Mouse (Mus musculus) urinary bladder, postnatal 36 days (tissue): ENCODE results near the gene Myl3.

Experiments used
- DNase-seq, 2 experiments: peaks; one replicate each; pipeline ENCODE4 v3.0.0; 2022; ENCODE audit warnings: low spot score in 2 of 2, mixed read lengths in 1 of 2

The Myl3 gene

DNA sequence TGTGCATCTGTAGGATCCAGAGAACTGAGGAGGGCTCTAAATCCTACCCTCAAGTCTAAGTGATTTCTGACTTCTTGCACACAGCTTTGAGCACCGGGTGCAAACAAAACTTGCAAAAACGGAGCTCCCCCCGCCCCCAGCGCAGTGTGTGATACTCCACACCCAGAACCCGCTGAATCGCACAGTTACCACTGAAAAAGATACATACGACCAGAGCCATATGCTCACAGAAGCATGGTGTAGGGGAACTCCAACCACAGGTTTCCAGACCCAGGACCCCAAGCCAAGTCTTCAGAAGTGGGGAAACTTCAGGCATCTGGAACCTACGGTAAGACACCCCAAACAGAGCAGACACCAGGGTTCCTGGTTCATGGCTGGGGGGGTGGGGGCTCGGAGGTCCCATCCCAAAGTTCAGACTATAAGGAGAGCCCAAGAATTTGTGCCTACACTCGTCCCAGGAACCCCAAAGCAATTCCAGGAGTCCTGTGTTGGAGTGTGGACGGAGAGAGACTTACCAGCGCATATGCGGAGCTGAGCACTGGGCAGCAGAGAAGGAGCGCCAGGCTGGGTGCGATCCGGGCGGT is at the start of gene Myl3:
Gene Myl3 (plus strand): TSS at position 151 of the 584 bp plus-strand sequence.
- DNase-seq: no peak

DNA sequence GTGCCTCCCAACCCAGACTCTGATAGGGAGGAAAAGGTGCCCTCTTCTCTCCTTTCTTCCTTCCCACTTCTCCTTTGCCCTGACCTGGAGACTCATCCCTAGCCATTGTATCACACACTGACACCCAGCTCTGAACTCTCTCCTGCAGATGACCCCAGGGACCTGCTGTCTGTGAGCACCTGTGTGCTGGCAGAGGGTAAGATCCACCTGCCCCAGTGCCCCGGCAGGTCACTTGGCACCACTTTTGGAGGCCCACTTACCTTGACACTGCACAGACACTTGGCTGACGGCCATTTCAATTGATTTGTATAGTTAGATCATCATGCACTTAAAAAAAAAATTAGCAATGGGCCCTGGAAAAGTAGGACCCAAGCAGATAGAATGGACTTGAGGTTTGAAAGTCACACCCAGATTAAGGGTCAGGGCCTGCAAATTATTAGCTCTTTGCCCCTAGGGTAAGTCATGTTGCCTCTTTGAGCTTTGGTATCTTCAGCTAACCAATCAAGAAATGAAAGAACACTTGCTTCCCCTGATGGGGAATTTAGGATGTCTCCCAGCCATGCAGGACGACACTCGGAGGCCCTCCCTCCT is 46.4 kb upstream of the Myl3 start:
- DNase-seq: no peak

DNA sequence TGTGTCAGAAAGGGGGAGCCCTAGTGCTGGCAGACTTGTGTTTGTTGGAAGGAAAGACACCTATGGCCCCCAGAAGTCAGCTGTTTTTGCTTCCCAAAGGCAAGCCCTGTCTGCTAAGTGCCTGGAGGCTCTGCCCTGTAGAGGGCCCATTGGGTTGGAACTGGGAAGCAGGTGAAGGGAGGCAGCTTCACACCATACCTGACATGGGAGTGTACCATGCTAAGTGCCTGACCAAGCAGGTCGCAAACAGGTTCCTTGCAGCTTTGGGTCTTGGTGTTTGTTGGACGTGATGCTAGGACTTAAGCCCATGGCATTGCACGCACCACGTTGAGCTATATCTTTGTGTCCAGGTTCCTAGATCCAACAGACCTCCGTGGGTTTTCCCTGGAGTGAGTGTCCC is 45.2 kb upstream of the Myl3 start:
- no peak for DNase-seq

DNA sequence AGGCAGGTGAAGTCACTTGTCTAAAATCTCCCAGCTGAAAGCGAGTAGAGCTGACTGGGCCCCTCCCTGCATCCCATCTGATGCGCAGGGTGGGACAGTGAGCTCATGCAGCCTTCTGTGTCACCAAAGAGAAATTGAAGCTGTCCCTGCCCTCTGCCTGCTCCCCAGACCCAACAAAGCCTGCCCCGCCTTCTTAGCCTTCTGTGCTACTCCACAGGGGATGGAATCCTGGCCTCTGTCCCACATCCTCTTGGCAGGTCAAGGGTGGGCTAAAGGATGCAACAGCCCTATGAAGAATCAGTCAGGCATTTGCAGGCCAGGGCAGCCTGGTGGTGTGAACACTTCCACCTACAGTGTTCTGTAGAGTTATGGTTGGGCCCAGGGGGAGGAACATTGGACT is 44.2 kb upstream of the Myl3 start:
- DNase-seq: no peak

DNA sequence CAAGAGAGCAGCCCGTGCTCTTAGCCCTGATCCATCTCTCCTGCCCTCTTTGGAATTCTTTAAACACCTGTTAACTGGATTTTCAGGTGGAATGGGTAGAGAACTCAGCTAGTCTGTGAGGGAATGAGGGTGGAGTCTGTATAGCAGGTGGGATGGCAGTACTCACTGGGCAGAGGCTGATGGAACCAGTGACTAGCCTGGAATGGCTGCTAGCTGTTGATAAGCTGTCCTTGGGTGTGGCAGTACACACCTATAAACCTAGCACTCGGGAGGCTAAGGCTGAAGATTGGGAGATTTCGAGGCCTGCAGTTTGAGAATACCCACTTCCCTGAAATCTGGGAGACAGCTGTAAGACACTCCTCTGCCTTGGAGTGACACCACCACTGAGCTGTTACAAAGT is 42.1 kb upstream of the Myl3 start:
- no peak for DNase-seq

DNA sequence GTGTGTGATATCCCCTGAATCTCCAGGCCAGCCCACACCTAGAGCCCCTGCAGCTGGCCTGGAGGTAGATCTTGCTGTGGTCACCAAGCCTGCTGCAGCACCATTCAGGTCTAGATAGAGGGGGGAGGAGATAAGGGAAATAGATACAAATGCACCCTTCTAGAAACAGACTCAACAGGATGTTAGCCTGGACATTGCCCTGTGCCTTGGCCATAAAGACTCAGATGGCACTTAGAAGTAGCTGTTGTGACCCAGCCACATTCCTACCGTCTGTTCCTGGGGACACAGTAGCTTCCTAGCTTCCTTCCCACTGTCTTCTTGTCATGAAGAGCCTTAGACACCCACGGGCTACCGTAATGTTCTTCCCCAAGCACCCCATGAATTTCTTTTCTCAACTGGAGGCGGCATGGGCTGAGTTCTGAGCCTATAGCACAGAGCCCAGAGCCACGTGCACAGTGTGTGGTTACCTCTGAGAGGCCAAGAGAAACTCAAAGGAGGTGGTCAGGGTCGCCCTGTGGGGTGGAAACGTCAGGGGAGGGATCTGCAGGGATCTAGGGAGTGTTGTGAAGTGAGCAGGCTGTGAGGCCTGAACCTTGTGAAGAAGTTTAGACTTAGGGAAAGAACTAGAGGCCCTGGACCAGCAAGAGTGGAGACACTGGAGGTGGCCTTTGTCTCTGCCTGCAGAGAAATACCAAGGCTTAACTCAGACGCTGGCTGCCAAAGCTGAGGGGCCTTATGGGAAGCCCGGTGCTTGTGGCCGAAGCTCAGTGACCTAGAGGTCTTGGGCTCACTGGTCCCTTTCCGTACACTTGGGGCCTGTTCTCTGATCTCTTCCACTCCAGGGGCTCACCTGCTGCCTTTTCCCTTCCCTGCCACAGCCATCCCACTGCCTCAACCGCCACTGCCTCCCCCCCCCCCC is 40.3 kb upstream of the Myl3 start:
- no peak for DNase-seq

DNA sequence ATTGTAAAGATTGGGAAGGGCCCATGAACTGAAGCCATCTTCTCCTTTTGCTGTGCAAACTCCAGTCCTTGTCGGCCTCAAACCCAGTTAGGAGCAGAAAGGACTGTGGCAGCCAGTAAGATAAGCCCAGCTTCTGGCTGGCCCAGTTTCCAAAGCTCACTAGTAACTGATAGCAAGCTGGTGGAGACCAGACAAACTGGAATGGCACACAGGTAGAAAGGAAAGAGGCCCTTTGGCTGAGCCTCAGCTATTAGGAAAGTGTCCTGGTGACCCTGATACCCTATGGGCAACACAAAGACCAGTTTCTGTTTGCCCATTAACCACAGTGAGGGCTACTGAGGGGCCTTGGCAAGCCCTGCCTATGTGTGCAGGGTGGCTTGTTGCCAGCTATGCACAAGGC is 38.8 kb upstream of the Myl3 start:
- DNase-seq: no peak

DNA sequence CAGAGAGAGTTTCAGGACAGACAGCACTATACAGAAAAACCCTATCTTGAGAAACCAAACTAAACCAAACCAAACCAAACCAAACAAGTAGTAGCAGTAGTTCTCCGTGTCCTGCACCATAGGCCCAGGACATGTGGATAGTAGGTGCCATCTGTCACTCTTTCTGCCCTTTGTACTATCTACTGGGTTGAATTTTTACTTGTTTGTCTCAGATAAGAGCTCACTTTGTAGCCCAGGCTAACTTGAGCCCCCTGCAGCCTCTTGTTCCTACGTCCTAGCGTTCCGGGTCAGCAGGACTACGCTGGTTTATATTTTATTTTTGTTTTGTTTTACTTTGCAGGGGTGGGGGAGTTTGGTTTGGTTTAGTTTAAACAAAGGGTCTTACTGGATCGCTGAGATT is 37.7 kb upstream of the Myl3 start:
- no peak for DNase-seq

DNA sequence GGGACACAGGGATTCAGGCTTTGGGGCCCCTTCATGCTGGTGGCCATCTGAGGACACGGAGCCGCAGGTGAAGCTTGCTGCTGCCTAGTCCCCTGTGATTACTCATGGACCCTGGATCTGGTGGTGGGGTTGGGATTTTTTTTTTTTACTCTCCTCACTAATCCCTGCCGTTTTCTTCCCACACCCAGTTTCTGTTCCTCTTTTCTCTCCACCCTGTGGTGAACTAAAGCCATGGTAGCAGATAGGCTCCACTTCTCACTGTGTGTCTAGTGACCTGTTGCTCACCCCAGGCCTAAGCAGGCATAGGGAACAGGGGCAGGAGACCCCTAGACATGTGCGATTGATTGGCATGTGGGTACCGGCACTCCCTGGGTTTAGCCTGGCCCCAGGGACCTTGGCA is 34.9 kb upstream of the Myl3 start:
- DNase-seq: no peak

DNA sequence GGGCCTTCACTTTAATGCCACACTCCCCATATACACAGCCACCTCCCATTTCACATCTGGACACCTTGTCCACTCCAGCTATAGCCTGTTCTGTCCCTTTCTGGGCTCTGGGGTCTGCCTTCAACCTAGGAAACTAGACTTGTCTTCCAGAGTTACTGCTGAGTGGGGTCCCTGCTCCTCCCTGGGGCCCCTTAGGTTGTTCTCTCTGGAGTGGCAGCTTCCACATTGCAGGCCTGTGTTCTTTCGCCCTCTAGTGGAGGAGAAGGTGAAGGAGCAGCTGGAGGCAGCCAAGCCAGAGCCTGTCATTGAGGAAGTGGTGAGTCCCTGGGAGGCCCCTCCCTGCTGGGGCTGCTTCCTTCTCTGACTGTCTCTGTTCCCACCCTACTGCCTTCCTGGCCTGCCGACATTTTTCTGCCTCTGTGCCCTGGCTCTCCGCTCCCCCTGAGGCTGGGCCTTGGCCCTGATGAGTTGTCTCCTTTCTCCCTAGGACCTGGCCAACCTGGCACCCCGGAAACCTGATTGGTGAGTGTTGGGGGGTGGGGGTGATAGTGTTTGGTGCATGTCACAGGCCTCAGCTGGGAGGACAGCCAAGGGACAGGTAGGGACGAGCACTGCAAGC is 31.9 kb upstream of the Myl3 start:
- peak; percentile 86 for DNase-seq

DNA sequence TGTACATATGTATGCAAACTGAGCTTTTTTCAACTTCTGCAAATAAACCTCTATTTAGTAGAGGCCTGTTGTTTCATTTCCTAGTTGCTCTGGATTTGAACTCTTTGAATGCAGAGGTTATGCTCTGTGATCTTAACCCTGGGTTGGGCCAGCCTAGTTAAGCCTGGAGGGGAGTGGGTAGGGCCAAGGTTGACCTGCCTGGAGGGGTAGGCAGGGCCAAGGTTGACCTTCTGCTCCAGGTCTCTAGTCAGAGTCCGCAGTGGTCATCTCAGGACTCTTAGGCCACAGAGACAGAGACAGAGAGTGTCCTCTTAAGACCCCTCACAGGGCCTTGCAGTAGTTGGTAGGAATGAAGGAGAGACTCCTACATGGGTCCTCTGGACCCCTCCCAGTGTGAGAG is 30.1 kb upstream of the Myl3 start:
- no peak for DNase-seq

DNA sequence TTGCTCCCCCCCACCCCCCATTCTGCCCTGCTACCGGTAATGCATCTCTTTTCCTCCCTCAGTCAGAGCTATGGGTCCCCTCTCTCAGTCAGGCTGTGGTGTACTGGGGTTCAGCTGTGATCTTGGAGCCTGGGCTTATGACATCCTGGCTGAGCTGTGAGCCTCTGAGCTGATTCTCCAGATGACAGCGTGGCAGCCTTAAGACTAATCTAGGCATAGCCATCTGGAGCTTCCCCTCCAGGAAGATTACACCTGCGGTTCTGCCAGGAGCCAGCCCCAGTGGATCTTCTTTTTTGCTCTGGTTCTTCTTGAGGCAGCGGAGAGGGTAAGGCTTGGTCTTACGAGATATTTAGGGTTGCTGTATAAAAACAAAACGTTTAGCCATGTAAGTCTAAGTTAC is 29.7 kb upstream of the Myl3 start:
- DNase-seq: no peak

DNA sequence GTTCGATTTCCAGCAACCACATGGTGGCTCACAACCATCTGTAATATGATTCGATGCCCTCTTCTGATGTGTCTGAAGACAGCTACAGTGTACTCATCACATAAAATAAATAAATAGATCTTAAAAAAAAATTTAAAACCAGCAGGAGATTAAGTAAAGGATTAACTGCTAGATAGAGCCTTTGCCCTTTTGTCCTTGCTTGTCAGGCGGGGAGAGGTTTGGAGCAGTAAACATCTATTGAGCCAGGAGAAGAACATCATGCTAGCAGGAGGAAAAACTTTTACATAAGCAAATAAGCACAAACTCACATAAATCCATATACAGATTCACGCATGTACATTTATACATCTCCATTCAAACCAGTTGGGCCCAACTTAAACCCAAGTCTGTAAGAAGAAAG is 29.1 kb upstream of the Myl3 start:
- DNase-seq: no peak

DNA sequence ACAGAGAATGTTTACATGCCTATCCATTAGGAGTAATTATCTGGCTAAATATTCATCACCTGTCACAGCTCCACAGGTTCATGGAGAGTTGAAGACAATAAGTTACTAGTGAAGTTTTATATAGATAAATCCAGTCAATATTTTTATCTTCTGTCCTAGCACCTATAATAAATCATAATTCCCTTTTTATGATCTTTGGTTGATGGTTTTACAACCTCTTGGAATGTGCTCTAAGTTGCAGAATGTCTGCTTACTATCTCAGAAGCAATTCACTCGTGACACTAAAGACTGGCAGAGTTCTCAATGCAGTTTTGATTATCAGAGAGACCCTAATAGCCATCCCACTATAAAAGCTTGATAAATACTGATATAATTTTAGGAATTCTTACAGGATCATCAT is 28.3 kb upstream of the Myl3 start:
- DNase-seq: no peak

DNA sequence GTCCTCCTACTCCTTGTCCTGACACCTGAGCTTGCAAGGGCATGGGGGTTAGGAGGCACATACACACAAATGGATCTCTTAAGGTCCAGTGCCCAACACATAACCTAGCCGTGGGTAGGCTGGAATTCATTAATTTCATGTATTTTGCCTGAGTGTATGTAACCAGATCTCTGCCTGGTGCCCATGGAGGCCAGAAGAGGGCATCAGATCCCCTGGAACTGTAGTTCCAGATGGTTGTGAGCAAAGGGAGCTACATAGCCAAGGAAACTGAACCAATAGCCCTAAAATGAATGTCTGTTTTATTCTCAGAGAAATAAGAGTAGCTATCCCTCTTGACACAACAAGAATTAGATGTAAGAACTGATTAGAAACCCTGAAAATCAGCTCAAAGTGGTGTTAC is 26.2 kb upstream of the Myl3 start:
- no peak for DNase-seq

DNA sequence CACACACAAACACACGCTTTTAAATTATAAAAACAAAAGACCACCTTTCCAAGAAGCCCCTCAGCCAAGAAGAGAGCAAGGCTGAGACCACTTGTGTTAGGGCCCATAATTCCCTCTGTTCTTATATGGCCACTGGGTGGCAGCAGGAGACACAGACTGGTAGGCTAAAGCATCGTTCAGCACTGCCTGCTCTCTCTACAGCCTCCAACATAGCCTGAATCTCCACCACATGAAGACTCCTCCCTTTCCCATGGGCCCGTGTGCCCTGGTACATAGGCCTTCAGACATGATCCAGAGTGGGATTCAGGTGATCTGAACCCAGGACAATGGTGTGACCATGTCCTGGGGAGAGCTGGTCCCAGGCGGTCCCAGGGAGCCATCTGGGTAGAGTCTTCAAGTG is 24.9 kb upstream of the Myl3 start:
- DNase-seq: peak; percentile 49 to 53

DNA sequence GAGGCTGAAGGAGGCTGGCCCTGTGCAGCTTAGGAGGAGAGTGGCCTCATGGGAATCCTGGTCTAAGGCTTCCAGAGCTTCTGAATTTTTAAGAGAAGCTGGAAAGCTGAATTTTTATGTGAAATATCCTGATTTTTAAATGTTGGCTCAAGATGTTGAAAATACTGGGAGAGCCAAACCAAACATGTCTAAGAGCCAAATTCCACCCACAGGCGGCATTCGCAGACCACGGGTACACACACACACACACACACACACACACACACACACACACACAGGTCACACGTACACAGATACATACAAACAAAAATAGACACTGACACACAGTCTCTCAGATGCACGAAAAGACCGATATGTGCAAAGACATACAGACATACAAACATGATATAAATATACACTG is 23.6 kb upstream of the Myl3 start:
- DNase-seq: no peak

DNA sequence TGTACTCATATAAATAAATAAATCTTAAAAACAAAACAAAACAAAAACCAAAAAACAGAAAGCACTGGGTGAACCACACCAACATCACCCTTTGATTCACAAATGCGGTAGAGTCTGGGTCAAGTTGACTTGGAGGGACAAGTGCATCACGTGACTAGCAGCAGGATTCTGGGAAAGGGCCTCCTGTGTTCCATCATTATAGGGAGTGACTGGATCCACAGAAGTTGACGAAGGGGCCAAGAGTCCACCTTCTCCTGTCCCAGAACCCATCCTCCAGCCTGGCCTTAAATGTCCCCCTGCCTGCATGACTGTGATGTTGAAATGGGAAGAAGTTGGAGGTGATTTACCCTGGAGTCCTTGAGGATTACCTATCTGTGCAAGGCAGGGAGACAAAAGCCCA is 22.9 kb upstream of the Myl3 start:
- DNase-seq: no peak

DNA sequence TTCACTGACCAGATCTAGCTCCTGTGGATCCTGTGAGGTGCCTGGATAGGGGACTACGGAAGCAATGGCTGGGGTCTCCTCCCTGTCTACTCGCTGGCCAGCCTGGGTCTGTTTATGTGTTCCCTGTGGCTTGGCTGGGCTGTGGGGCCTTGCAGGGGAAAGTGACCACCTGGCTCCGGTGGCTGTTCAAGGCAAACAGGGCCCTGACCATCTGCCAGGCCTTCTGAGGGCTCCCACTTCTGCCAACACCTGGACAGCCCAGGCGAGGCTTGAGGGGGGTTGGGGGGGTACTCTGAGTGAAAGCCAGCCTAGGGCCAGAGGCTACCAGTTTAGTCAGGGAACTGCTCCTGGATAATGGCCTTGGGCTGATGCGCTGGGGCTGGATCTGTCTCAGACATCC is 21.7 kb upstream of the Myl3 start:
- DNase-seq: no peak

DNA sequence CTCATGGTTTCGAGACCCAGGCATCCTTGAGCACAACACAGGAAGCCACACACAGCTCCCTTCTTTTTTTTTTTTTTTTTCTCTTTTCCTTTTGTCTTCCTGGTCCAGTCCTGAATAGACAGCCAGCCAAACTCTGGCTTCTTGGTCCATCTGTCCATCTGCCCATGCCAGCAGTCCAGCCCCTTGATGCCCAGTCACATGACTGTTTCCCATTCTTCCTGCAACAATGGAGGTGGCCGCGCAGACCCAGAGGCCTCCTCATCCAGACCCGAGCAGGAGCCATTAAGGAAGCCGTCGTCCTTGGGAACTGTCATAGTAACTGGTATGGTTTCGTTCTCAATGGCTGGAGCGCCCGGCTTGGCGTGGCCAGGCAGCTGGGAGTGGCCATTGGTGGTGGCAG is 19.6 kb upstream of the Myl3 start:
- DNase-seq: no peak

DNA sequence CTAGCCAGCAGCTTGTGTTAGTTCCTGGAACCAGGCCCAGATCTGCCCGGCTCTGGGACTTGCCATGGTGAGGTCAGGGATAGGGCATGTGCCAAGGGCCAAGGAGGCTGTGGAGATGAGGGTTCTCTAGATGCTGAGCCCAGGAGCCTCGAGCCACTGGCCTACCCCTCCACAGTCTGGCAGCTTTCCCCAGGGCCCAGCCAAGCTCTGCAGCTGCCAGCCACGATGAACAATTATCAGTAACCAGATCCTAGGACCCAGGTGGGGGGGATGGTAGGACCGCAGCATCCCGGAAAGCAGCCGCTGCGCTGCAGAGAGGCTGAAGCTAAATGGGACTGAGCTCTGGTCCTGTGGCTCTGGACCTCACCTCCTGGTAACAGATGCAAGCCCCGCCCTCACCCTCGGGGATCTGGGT is 15.9 kb upstream of the Myl3 start:
- DNase-seq: no peak

DNA sequence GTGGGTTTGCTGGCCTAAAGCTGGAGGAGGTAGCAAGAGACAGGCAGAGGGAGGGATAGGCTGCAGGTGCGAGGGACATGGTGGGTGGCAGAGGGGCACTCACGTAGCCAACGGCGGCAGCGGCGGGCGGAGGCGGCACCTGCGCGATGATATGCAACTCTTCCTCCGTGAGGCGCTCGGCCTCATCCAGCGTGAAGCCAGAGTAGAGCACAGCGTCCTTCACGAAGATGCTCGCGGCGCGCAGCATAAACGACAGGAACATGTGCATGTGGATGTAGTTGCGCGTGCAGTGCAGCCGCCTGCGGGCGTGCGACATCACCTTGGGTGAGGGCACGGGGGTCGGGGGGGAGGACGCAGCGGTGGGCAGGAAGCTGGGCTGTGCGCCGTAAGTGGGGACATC is 14.8 kb upstream of the Myl3 start:
- no peak for DNase-seq

DNA sequence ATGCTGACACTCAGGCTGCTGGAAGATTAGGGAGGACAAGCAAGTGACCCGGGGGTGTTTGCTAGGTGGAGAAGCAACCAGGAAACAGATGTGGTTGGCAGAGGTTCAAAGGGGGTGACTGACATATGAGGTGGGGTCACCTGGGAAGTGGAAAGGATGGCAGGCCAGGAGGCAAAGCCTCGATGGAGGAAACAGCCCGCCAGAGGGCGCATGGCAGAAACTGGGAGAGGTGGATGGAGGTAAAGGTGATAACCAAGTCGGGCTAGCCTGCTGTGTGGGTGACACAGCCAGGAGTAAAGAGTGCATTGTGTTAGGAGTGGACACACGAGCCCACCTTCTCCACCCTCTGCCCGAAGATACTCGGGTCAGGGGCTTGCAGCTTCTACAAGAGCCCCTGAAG is 11.8 kb upstream of the Myl3 start:
- peak; percentile 40 for DNase-seq
